In the genomic region with DNA sequence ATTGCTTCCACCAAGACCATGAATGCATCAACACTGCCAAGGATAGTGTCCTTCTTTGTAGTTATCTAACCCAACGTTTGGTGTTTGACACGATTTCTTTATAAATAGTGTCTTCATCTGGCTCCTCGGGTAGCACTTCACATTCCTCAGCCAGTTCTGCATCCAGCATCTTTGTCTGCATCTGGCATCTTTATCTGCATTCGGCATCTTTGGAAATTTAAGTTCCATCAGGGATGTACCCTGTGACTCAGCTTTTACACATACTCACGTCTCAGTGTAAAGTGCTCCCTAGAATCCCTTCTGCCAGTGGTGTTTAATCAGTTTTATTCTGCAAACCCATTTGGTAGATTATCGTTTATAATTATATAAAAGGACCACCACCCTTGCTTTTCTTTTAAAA, we compare ENCODE assay signal across 21 mouse cellular contexts.
A peak's percentile ranks its signal among the peaks of the same experiment; 100 is the strongest.
DNase-seq lines count a peak whose midpoint lies in the region; ATAC-seq lines count a peak whose summit lies in the region.
"Had no signal": no experiment of that assay in that cellular context is flagged by ENCODE, and none has a peak within 500 bp of the region (broad histone marks: within the 10 kb centered on the region; RNA-seq: fewer than 3 reads in every experiment).

No protein-coding gene starts in this region.

- DNase-seq in frontal cortex, postnatal 14 days (ENCODE audit: low spot score in 2 of 2) = no peak
- peak; percentile 5 to 13 for DNase-seq in frontal cortex, postnatal 36 days (ENCODE audit: low spot score in 2 of 2)
- no peak for DNase-seq in frontal cortex, postnatal 10 days (ENCODE audit: low spot score in 2 of 2)
- peak; percentile 3 to 4 for DNase-seq in left cerebral cortex, adult 9 months (ENCODE audit: low spot score in 2 of 2)
- DNase-seq in left cerebral cortex, postnatal 4 days = no peak
- DNase-seq in brain, adult 2 months (ENCODE audit: low read depth, low spot score) = peak; percentile 57
- no peak for DNase-seq in adrenal gland, postnatal 36 days
- DNase-seq: adrenal gland, adult 8-10 months; adrenal gland, postnatal 14 days; B cell, adult 2 months; cerebellum, adult 11-12 months; cerebellum, adult 2 months; cerebellum, adult 9-10 months; cerebellum, postnatal 10 days; cerebellum, postnatal 25 days had no signal

- peak; percentile 91 for ATAC-seq in frontal cortex, adult (ENCODE audit: low TSS enrichment)
- ATAC-seq: activated CD4-positive, CD25-positive, alpha-beta regulatory T cell, adult 4 months; CD4-positive, CD25-positive, alpha-beta regulatory T cell, adult 4 months; forebrain, embryonic 13.5 days; forebrain, embryonic 15.5 days; Patski had no signal

- intact Hi-C loops in left cerebral cortex, postnatal 4 days (cut with DNase I) = no loop called here

Comparison
In these comparisons a context has a peak if more than half of its experiments do, and no peak if none do; other contexts are left out.
1. DNase-seq: peak in frontal cortex, postnatal 36 days (2 of 2), left cerebral cortex, adult 9 months (2 of 2) and brain, adult 2 months (single experiment); none in frontal cortex, postnatal 14 days (0 of 2), frontal cortex, postnatal 10 days (0 of 2), left cerebral cortex, postnatal 4 days (single experiment) and adrenal gland, postnatal 36 days (0 of 2).